Mouse (Mus musculus) neutrophil, adult 5-6 weeks (primary cell): Measurements from ENCODE around the gene St7. TPM values are rescaled to one million over a fixed set of nuclear protein-coding genes. Genes with fewer than 3 reads are reported as not detected.

Experiments used
- ATAC-seq: fragments of 151-379, 151-347 bp; 2 replicates; pipeline ENCODE4 v1.8.0; 2017; ENCODE audit warnings: mild to moderate bottlenecking, moderate TSS enrichment; ENCODE audit not compliant: insufficient number of reproducible peaks, poor library complexity, low FRiP score, severe bottlenecking; ENCODE audit errors: extremely low read depth
- total RNA-seq: library from RNA; stranded (forward); fragments of 200-1000 nt; gene quantifications from 2 replicates; pipeline ENCODE4 v1.2.3, GENCODE M21; 2017

Gene St7
- total RNA-seq, 1 experiment from 2014 or later = 9.0 TPM

GRCm38 (mm10) chr6:17855616-17856015, 162.9 kb downstream of the St7 start:
- no peak for ATAC-seq

GRCm38 (mm10) chr6:17859564-17859963, 166.8 kb downstream of the St7 start:
- ATAC-seq = no peak

- no peak for ATAC-seq
These were observed 167.7 kb downstream of the St7 start for GRCm38 (mm10) chr6:17860463-17860862.

GRCm38 (mm10) chr6:17867796-17868195, 175.1 kb downstream of the St7 start:
- ATAC-seq = no peak

- ATAC-seq = no peak
These were observed 179.2 kb downstream of the St7 start for GRCm38 (mm10) chr6:17871831-17872372.

- ATAC-seq = no peak
These were observed 182.9 kb downstream of the St7 start for GRCm38 (mm10) chr6:17875606-17876005.

GRCm38 (mm10) chr6:17876023-17876613, 183.4 kb downstream of the St7 start:
- ATAC-seq = no peak

GRCm38 (mm10) chr6:17876670-17877179, 184.0 kb downstream of the St7 start:
- ATAC-seq = no peak

GRCm38 (mm10) chr6:17882943-17883342, 190.2 kb downstream of the St7 start:
- ATAC-seq = no peak

GRCm38 (mm10) chr6:17887765-17888164, 195.0 kb downstream of the St7 start:
- no peak for ATAC-seq

- no peak for ATAC-seq
These were observed 202.8 kb downstream of the St7 start for GRCm38 (mm10) chr6:17895562-17895961.

GRCm38 (mm10) chr6:17898539-17898938, 205.8 kb downstream of the St7 start:
- no peak for ATAC-seq

GRCm38 (mm10) chr6:17903355-17903754, 210.6 kb downstream of the St7 start:
- no peak for ATAC-seq

GRCm38 (mm10) chr6:17905776-17906175, 213.0 kb downstream of the St7 start:
- no peak for ATAC-seq

- no peak for ATAC-seq
These were observed 213.6 kb downstream of the St7 start for GRCm38 (mm10) chr6:17906289-17906688.

GRCm38 (mm10) chr6:17912312-17912711, 219.6 kb downstream of the St7 start:
- no peak for ATAC-seq

- no peak for ATAC-seq
These were observed 220.1 kb downstream of the St7 start for GRCm38 (mm10) chr6:17912825-17913224.

GRCm38 (mm10) chr6:17913315-17913714, 220.6 kb downstream of the St7 start:
- ATAC-seq = no peak

- no peak for ATAC-seq
These were observed 221.6 kb downstream of the St7 start for GRCm38 (mm10) chr6:17914300-17914699.

- no peak for ATAC-seq
These were observed 224.5 kb downstream of the St7 start for GRCm38 (mm10) chr6:17917233-17917632.

- ATAC-seq = no peak
These were observed 229.4 kb downstream of the St7 start for GRCm38 (mm10) chr6:17922180-17922579.
